Mouse (Mus musculus) kidney, postnatal 0 days (tissue): ENCODE measurements around the gene Nek7. TPM values are rescaled to one million over a fixed set of nuclear protein-coding genes. Genes with fewer than 3 reads are reported as not detected.

Source experiments
- ATAC-seq: fragments of 200-750 bp; cut with Nextera tagmentation; replicated peaks from 2 replicates; pipeline ENCODE4 v1.8.0; 2017; ENCODE audit warnings: low read depth, moderate number of reproducible peaks, moderate TSS enrichment, moderate library complexity; ENCODE audit not compliant: low FRiP score
- DNase-seq: peaks from one replicate; pipeline ENCODE4 v3.0.0-alpha.2; 2016; ENCODE audit warnings: low spot score
- H3K27ac ChIP-seq: fragments of 300-500 bp; sonication (generic); 2 replicates; pipeline ENCODE4 v1.5.1; 2014; ENCODE audit warnings: mild to moderate bottlenecking
- H3K27me3 ChIP-seq: fragments of 300-500 bp; sonication (generic); 2 replicates; pipeline ENCODE4 v1.6.1; 2014; ENCODE audit warnings: low read length, mixed read lengths; ENCODE audit not compliant: insufficient read depth
- H3K36me3 ChIP-seq: fragments of 300-500 bp; sonication (generic); 2 replicates; pipeline ENCODE4 v1.6.1; 2014; ENCODE audit warnings: low read length, mixed read lengths; ENCODE audit not compliant: insufficient read depth
- H3K4me1 ChIP-seq: fragments of 300-500 bp; sonication (generic); replicated peaks from 2 replicates; pipeline ENCODE4 v1.6.1; 2014; ENCODE audit warnings: antibody characterized with exemption, low read length, mixed read lengths; ENCODE audit not compliant: insufficient read depth
- H3K4me2 ChIP-seq: fragments of 300-500 bp; sonication (generic); 2 replicates; pipeline ENCODE4 v1.6.1; 2014; ENCODE audit warnings: mild to moderate bottlenecking, low read length, moderate library complexity, mixed read lengths
- H3K4me3 ChIP-seq: fragments of 300-500 bp; sonication (generic); replicated peaks from 2 replicates; pipeline ENCODE4 v1.5.1; 2014; ENCODE audit warnings: low read depth, low read length
- H3K9ac ChIP-seq: fragments of 300-500 bp; sonication (generic); 2 replicates; pipeline ENCODE4 v1.6.1; 2014; ENCODE audit warnings: low read depth, low read length
- H3K9me3 ChIP-seq: fragments of 300-500 bp; sonication (generic); replicated peaks from 2 replicates; pipeline ENCODE4 v1.6.1; 2016; ENCODE audit warnings: low read length, inconsistent platforms, mixed read lengths
- CTCF ChIP-seq: IDR thresholded peaks from 2 replicates; pipeline ENCODE4 v1.5.1; 2016; ENCODE audit warnings: antibody characterized with exemption, low read depth, mild to moderate bottlenecking, moderate library complexity
- WGBS: fragments of 180-500 bp; shearing (Covaris S2); extraction: QIAGEN DNeasy Blood & Tissue Kit; methylation state at CpG from one replicate; pipeline ENCODE4 v1.1.7; 2014; 5-methylcytosine and 5-hydroxymethylcytosine counted together
- polyA plus RNA-seq: library from polyadenylated mRNA; unstranded; fragments of >200 nt; fragmentation: Nextera tagmentation; extraction: Ambion mirVana; gene quantifications from 2 replicates; pipeline ENCODE4 v1.2.1, GENCODE M21; 2015

Gene Nek7
- polyA plus RNA-seq, 1 experiment from 2014 or later, result 42.8 TPM

DNA sequence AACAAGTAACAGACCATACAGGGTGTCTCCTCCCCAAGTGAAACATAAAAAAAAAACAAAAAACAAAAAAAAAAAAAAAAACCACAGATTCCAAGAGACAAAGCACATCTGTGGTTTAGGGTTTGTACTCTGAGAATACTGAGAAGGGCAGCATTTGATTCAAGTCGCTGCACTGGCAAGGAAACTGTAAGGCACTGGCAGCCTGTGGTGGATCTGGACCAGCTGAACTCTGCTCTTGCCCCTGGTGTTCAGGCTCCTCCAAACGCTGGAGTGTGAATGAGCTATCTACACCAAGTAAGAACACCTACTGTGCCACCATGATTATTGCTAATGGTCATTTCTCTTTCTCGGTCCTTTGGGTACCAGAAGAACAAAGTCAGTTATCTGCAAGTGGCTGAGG, 30.8 kb downstream of the Nek7 start:
- no peak for ATAC-seq
- Histone ChIP-seq H3K4me3 (no peak overlapping the region), H3K4me1 (no peaks in the 10 kb centered on the region), H3K36me3 (0 out of 2 replicates have a peak, but pooled peaks cover under 1% of the 10 kb centered on the region), H3K27ac (no peak overlapping the region), H3K27me3 (no peaks in the 10 kb centered on the region), H3K9me3 (no peaks in the 10 kb centered on the region), H3K4me2 (no peak overlapping the region), H3K9ac (no peak overlapping the region)
- DNase-seq, result no peak
- TF ChIP-seq CTCF, result no peak
- WGBS, result 76% methylated on average over 3 of the region's 3 CpGs

DNA sequence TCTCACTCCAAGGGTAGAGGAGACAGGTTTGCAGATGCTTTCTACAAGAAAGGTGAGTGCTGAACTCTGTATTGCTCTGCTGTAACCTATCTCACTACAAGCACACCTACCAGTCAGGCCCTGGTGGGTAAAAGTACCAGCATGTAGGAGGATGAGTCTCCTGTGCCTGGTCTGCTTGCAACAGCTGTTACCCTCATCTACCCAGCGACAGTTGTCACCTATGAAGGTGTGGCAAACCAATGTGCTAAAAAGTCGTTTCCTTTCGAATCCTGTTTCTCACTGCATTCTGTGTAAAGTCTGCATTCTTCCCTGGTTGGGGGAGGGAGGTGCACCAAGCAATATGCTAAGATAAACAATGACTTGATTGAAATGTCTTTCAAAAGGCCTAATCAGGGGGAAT, 32.1 kb downstream of the Nek7 start:
- Histone ChIP-seq H3K27me3 (no peaks in the 10 kb centered on the region), H3K4me1 (no peaks in the 10 kb centered on the region), H3K36me3 (no peaks in the 10 kb centered on the region), H3K4me3 (no peak overlapping the region), H3K27ac (no peak overlapping the region), H3K4me2 (no peak overlapping the region), H3K9ac (no peak overlapping the region), H3K9me3 (no peaks in the 10 kb centered on the region)
- ATAC-seq, result no peak
- no peak for DNase-seq
- no peak for TF ChIP-seq CTCF
- 18% methylated on average over 3 of the region's 3 CpGs for WGBS

DNA sequence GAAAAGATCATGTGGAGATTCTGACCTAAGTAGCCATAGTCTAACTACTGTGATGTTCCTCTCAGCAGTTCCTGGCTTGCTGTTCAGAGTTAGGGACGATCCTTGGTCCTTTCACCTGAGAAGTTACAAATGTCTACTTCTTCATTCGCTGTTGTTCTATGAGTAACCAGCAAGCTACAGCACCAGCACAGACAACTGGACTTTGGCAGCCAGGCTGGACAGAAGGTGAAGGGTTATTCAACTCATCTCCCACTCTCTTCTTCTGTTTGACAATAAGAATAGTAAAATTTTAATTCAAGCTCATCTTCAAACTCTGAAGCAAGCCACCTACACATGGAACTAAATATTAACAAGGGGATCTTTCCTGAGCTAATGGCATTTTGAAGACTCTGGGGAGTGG, 33.0 kb downstream of the Nek7 start:
- Histone ChIP-seq H3K9ac (no peak overlapping the region), H3K27me3 (no peaks in the 10 kb centered on the region), H3K36me3 (no peaks in the 10 kb centered on the region), H3K4me1 (no peaks in the 10 kb centered on the region), H3K9me3 (no peaks in the 10 kb centered on the region), H3K4me3 (no peak overlapping the region), H3K27ac (no peak overlapping the region), H3K4me2 (no peak overlapping the region)
- ATAC-seq (0 out of 2 replicates have a peak, but pooled peaks have one; percentile 25), DNase-seq (no peak)
- TF ChIP-seq CTCF, result no peak
- WGBS, result 82% methylated on average over 2 of the region's 2 CpGs

DNA sequence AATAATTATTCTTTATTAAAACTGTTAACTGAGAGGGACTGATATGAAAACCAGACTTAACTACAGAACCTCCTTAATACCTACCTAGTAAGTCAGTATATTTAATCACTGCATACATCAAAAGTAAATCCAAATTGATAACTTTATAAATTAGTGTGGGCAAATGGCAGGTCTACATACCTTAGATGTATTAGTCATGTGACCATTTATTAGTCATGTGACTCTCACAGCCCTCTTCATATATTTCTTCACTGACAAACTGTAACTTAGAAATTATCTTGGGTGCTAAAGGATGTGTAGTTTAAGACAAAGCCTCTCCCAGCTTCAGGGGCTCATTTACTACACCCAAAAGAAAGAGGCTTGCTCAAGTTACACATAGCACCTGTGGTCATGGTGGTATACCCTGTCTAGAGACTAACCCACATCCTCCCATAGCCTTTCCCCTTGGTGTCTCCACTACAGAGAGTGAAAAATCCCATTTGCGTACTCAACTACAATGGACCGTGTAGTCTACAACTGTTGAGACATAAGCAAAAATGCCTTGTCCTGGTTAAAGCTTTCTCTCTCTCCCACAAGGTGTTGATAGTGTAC, 35.4 kb downstream of the Nek7 start:
- Histone ChIP-seq H3K9me3 (no peaks in the 10 kb centered on the region), H3K9ac (no peak overlapping the region), H3K4me3 (no peak overlapping the region), H3K36me3 (no peaks in the 10 kb centered on the region), H3K27me3 (no peaks in the 10 kb centered on the region), H3K4me1 (no peaks in the 10 kb centered on the region), H3K4me2 (no peak overlapping the region), H3K27ac (no peak overlapping the region)
- 95% methylated on average over 2 of the region's 2 CpGs for WGBS
- DNase-seq, result no peak
- no peak for TF ChIP-seq CTCF
- no peak for ATAC-seq

DNA sequence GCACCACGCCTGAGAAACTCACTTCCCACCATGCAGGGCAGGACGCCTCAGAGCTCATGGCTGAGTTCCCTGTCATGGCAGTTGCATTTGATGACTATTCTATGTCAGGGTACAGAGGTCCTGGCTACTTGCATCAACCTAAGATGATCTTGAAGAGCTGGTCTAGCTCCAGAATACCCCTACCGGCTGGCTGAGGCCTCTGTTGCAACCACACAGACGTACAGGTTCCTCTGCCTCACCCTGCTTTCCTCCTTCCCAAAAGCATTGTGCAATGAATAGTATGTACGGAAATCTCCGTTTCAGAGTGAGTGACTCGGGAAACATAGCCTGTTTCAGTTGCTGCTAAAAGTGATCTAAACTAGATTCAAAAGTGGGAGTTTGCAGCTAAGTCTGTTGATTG, 37.7 kb downstream of the Nek7 start:
- Histone ChIP-seq H3K4me1 (no peaks in the 10 kb centered on the region), H3K36me3 (no peaks in the 10 kb centered on the region), H3K27me3 (no peaks in the 10 kb centered on the region), H3K4me2 (no peak overlapping the region), H3K9me3 (no peaks in the 10 kb centered on the region), H3K9ac (no peak overlapping the region), H3K4me3 (no peak overlapping the region), H3K27ac (no peak overlapping the region)
- ATAC-seq, result no peak; the same call in 1 of the 2 replicates
- WGBS, result 80% methylated on average over 7 of the region's 7 CpGs
- no peak for DNase-seq
- TF ChIP-seq CTCF, result no peak

DNA sequence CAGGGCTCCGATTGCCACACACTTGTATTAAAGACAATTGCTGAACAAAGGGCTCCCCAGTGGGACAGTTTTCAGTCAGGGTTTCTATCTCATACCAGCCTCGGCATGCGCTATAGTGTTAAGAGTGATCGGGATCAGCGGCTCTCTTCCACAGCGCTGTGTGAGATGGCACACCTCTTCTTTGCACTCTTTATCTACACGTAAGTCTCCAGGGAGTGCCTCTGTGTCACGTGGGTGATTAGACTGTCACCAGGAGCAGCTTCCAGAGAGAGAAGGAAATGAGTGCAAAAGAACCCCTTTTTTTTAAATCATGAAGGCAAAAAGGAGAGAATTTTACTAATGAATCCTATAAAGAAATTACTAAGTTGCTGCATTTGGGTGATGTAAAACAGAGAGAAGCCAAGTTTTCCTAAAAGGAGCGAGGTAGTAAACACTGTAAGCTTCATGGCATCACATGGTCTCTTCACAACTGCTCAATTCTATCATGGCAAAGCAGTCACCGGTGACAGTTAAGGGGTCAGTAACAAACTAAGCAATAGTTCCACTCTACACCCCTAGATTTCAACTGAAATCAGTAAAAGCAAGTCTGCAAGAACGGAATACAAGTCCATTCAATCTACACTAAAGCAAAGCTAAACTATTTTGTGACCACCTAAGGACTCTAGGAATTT, 40.0 kb downstream of the Nek7 start:
- H3K4me3 ChIP-seq, result no peak overlapping the region
- H3K4me2 ChIP-seq, result no peak overlapping the region
- H3K4me1 ChIP-seq, result no peaks in the 10 kb centered on the region
- ATAC-seq (no peak), DNase-seq (no peak)
- H3K27me3 ChIP-seq, result no peaks in the 10 kb centered on the region
- no peaks in the 10 kb centered on the region for H3K36me3 ChIP-seq
- 68% methylated on average over 11 of the region's 11 CpGs for WGBS
- H3K9ac ChIP-seq, result no peak overlapping the region
- H3K27ac ChIP-seq, result no peak overlapping the region
- H3K9me3 ChIP-seq, result no peaks in the 10 kb centered on the region
- no peak for TF ChIP-seq CTCF
